Mouse (Mus musculus) liver, adult 2 months (tissue): ENCODE measurements around the gene Foxe3. TPM values are rescaled to one million over a fixed set of nuclear protein-coding genes. Genes with fewer than 3 reads are reported as not detected.

Experiments
- DNase-seq: peaks from one replicate; pipeline ENCODE4 v3.0.0-alpha.2; 2011; ENCODE audit warnings: low read depth, low spot score; ENCODE audit errors: extremely low read depth
- H3K27ac ChIP-seq: fragments of 200-500 bp; replicated peaks from 2 replicates; pipeline ENCODE4 v1.5.1; 2012; ENCODE audit warnings: low read depth, mild to moderate bottlenecking, control low read depth, inconsistent platforms, low read length; ENCODE audit not compliant: insufficient read depth
- H3K27me3 ChIP-seq: fragments of 200-500 bp; 2 replicates; pipeline ENCODE4 v1.6.1; 2012; ENCODE audit warnings: mild to moderate bottlenecking, moderate library complexity, low read length, inconsistent platforms; ENCODE audit not compliant: control insufficient read depth, insufficient read depth
- H3K36me3 ChIP-seq: fragments of 200-500 bp; 2 replicates; pipeline ENCODE4 v1.6.1; 2012; ENCODE audit warnings: low read length, inconsistent platforms; ENCODE audit not compliant: control insufficient read depth, insufficient read depth
- H3K4me1 ChIP-seq: fragments of 200-500 bp; 2 replicates; pipeline ENCODE4 v1.6.1; 2011; ENCODE audit warnings: low read length; ENCODE audit not compliant: control insufficient read depth, insufficient read depth
- H3K4me3 ChIP-seq: fragments of 200-500 bp; 2 replicates; pipeline ENCODE4 v1.5.1; 2011; ENCODE audit warnings: low read depth, mild to moderate bottlenecking, control low read depth, low read length, moderate library complexity; ENCODE audit not compliant: insufficient read depth
- H3K79me2 ChIP-seq: fragments of 200-500 bp; 2 replicates; pipeline ENCODE4 v1.6.1; 2012; ENCODE audit warnings: inconsistent platforms, mild to moderate bottlenecking, low read length, moderate library complexity; ENCODE audit not compliant: control insufficient read depth, insufficient read depth
- H3K9ac ChIP-seq: fragments of 200-500 bp; 2 replicates; pipeline ENCODE4 v1.6.1; 2012; ENCODE audit warnings: low read depth, mild to moderate bottlenecking, control low read depth, inconsistent platforms, low read length
- CTCF ChIP-seq: fragments of 200-500 bp; IDR thresholded peaks from 2 replicates; pipeline ENCODE4 v1.5.1; 2011; ENCODE audit warnings: low read depth, low read length, control low read depth
- POLR2A ChIP-seq: fragments of 200-500 bp; IDR thresholded peaks from 2 replicates; pipeline ENCODE4 v1.6.1; 2011; ENCODE audit warnings: low read length, control low read depth; ENCODE audit not compliant: insufficient read depth; ENCODE audit errors: extremely low read depth
- WGBS: fragments of 180-500 bp; shearing (Covaris S2); methylation state at CpG from one replicate; pipeline ENCODE4 v1.1.7; 2018; 5-methylcytosine and 5-hydroxymethylcytosine counted together
- polyA plus RNA-seq: library from polyadenylated mRNA; depleted of rRNA; stranded (reverse); fragments of >200 nt; gene quantifications from 2 replicates; pipeline ENCODE4 v1.2.3, GENCODE M21; 2012
- total RNA-seq: library from RNA; depleted of rRNA; stranded (reverse); fragments of >200 nt; gene quantifications from 2 replicates; pipeline ENCODE4 v1.2.3, GENCODE M21; 2014

Gene Foxe3
- total and polyA plus RNA-seq, 2 experiments: not detected

- no peaks in the 10 kb centered on the region for H3K27me3 ChIP-seq
- H3K9ac ChIP-seq: no peak overlapping the region
- H3K4me1 ChIP-seq: no peaks in the 10 kb centered on the region
- H3K79me2 ChIP-seq: no peaks in the 10 kb centered on the region
- H3K4me3 ChIP-seq: no peak overlapping the region
- no peak overlapping the region for H3K27ac ChIP-seq
- WGBS: 37% methylated on average over 2 of the region's 2 CpGs
- H3K36me3 ChIP-seq: peaks cover 16% of the 10 kb centered on the region
- DNase-seq: no peak
- TF ChIP-seq CTCF (no peak), POLR2A (no peak)
Observed at GRCm38 (mm10) chr4:114958231-114958630, 32.4 kb upstream of the Foxe3 start.

- Histone ChIP-seq H3K27ac (no peak overlapping the region), H3K9ac (no peak overlapping the region), H3K79me2 (no peaks in the 10 kb centered on the region), H3K27me3 (no peaks in the 10 kb centered on the region), H3K4me1 (no peaks in the 10 kb centered on the region), H3K36me3 (peaks cover 10% of the 10 kb centered on the region; the same call in 1 of the 2 replicates), H3K4me3 (no peak overlapping the region)
- TF ChIP-seq CTCF (no peak), POLR2A (no peak)
- peak; percentile 41 for DNase-seq
Observed at GRCm38 (mm10) chr4:114957403-114957802, 31.6 kb upstream of the Foxe3 start.

GRCm38 (mm10) chr4:114953172-114953571 is 27.4 kb upstream of the Foxe3 start:
- Histone ChIP-seq H3K4me1 (no peaks in the 10 kb centered on the region), H3K9ac (no peak overlapping the region), H3K79me2 (no peaks in the 10 kb centered on the region), H3K4me3 (no peak overlapping the region), H3K36me3 (no peaks in the 10 kb centered on the region), H3K27ac (no peak overlapping the region), H3K27me3 (no peaks in the 10 kb centered on the region)
- TF ChIP-seq CTCF: no peak
- no peak for TF ChIP-seq POLR2A
- DNase-seq: no peak
- 75% methylated on average over 3 of the region's 3 CpGs for WGBS

- no peaks in the 10 kb centered on the region for H3K79me2 ChIP-seq
- 54% methylated on average over 7 of the region's 7 CpGs for WGBS
- no peaks in the 10 kb centered on the region for H3K27me3 ChIP-seq
- H3K4me1 ChIP-seq: no peaks in the 10 kb centered on the region
- H3K9ac ChIP-seq: no peak overlapping the region
- no peak overlapping the region for H3K27ac ChIP-seq
- no peaks in the 10 kb centered on the region for H3K36me3 ChIP-seq
- DNase-seq: no peak
- no peak overlapping the region for H3K4me3 ChIP-seq
- TF ChIP-seq POLR2A: no peak
- no peak for TF ChIP-seq CTCF
Observed at GRCm38 (mm10) chr4:114947852-114948481, 22.2 kb upstream of the Foxe3 start.

GRCm38 (mm10) chr4:114947395-114947794 is 21.6 kb upstream of the Foxe3 start:
- H3K4me1 ChIP-seq: no peaks in the 10 kb centered on the region
- TF ChIP-seq CTCF (peak; percentile 73), POLR2A (no peak)
- no peak overlapping the region for H3K4me3 ChIP-seq
- H3K27ac ChIP-seq: no peak overlapping the region
- H3K36me3 ChIP-seq: no peaks in the 10 kb centered on the region
- no peaks in the 10 kb centered on the region for H3K79me2 ChIP-seq
- DNase-seq: peak; percentile 38
- H3K27me3 ChIP-seq: no peaks in the 10 kb centered on the region
- no peak overlapping the region for H3K9ac ChIP-seq
- 20% methylated on average over 6 of the region's 6 CpGs for WGBS

GRCm38 (mm10) chr4:114946416-114946815 is 20.6 kb upstream of the Foxe3 start:
- H3K27me3 ChIP-seq: no peaks in the 10 kb centered on the region
- no peak overlapping the region for H3K4me3 ChIP-seq
- TF ChIP-seq CTCF (no peak), POLR2A (no peak)
- H3K79me2 ChIP-seq: no peaks in the 10 kb centered on the region
- no peaks in the 10 kb centered on the region for H3K36me3 ChIP-seq
- no peak for DNase-seq
- 92% methylated on average over 4 of the region's 4 CpGs for WGBS
- H3K27ac ChIP-seq: no peak overlapping the region
- no peak overlapping the region for H3K9ac ChIP-seq
- H3K4me1 ChIP-seq: no peaks in the 10 kb centered on the region
